Mouse (Mus musculus): ENCODE measurements around the gene Ppcdc.

DNA sequence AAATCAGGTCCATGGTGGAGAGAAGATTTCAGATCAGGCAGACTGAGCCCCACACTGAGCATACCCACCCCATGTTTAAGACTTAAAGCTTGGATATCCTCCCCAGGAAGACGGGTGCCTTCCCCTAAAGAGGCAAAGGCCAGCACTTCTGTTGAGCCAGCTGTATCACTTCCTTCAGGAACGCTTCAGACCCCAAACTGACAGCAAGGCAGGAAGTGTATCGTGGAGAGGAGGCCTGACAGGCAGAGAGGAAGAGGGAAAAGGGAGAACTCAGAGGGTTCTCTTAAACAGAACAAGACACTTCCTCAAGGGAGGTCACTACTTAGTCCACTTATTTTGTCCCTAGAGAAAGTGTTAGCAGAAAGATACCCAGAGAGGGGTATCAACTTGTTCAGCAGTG lies 26.2 kb upstream of the Ppcdc start:
- TF ChIP-seq POLR2A (IDR thresholded peaks at IDR 0.05; ENCODE audit: borderline replicate concordance, extremely low read depth, low read depth, low read length) (no peak), CTCF (IDR thresholded peaks at IDR 0.05; ENCODE audit: insufficient read depth, low read length) (no peak)

All from lung, adult 2 months (tissue).